Mouse (Mus musculus): ENCODE measurements around the gene Jund.

Jund gene

DNA sequence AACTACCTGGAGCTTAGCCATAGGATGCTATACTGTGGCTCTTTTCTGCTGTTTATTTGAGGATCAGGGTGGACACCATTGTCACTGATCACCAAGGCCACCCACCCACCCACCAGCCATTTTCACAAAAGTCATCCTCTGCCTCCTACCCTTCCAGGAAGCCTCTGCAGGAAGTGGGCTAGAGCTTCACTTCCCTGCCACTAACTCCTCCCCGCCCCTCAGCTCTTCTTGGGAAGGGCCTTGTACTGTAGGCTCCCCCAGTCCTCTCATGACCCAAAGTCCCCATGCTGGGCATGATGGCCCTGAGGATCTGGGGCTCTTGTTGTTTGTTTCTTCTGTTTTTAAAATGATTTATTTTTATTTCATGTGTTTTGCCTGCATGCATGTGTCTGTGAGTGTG is 23.4 kb upstream of the Jund start:
- DNase-seq: no peak

DNA sequence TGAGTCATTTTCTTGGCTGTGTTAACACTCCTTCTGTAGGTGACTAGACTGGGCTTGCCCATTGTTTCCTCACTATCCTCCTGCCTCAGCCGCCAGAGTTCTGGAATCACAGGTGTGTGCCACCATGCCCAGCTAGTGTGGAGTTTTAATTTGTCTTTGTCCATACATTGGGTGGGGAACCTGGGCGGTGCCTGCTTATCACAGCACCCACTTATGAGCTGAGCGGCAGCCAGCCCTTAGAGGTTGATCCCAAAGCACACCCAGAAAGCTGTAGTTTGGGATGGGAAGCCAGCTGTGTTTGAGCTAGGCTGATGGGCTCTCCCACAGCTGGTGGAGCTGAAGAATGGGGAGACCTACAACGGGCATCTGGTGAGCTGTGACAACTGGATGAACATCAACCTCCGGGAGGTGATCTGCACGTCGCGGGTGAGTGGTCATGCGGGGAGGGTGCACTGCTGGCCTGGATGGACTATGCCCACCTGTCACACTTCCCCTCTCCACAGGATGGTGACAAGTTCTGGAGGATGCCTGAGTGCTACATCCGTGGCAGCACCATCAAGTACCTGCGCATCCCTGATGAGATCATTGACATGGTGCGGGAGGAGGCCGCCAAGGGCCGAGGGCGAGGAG is 21.2 kb upstream of the Jund start:
- no peak for DNase-seq

DNA sequence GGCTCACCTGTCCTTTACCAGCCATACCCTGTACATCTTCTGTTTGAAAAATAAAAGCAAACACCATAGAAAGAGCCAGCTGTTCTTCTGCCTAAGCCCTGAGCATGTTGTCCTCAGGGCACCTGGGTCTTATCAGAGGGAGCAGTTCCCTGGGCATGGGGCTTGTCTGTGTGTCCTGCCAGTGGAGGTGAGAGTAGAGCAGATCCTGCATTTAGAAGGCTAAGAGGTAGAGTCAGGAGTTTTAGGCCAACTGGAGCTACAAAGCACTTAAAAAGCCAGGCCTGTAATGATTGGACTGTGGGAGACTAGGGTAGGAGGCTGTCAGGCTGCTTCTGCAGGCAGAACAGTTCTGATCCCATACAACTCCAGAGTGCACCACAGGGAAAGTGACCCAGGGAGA is 20.1 kb upstream of the Jund start:
- no peak for DNase-seq

DNA sequence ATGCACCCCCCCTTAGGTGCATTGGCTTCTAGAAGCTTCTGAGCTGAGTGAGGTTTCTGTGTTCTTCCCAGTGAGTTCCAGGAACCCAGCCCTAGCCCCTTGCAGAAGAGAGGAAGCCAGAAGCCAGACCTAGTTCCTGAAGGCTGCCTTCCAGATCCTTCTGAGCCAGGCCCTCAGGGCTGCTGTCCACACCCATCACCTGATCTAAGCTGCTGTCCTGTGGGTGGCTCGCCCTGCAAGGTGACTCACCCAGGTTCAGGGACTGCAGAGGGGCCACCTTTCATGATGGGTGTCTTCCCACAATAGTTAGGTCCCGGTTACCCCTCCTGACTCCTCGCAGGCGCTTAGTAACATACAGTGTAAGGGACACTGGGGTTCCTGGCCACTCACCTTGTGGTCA is 19.3 kb upstream of the Jund start:
- DNase-seq: no peak

DNA sequence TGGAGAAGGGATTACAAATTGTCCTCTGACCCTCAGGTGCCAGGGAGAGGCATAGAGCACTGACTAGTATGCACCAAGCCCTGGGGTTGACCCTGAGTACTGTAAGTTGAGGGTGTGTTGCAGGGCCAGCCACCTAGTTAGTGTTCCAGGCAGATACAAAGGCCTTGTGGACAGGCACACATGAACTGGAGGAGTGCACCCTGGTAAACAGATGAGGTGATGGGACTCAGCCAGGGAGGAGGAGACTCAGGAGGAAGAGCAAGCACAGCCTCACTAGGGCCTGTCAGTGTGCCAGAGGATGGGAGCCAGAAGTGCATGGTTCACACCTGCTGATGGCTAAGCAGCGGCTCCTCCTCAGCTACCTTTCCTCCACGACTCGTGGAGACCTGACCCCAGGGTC is 18.7 kb upstream of the Jund start:
- DNase-seq: no peak

DNA sequence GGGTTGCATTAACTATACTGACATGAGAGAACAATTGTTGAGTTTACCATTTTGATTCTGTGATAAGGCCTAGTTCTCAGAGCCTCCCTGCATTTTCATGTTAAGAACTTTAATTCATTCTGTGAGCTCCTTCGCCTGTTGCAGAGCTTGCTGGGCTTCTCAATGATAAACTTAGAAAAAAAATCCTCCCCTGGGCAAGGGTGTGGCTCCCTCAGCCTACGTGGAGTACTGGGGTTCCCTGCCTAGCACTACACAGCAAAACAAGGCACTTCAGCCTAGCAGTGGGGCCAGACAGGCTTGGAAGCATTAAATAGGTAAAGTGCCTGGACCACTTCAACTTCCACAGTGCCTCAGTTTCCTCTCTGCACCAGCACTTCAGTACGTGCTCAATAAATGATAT is 17.3 kb upstream of the Jund start:
- DNase-seq: no peak

DNA sequence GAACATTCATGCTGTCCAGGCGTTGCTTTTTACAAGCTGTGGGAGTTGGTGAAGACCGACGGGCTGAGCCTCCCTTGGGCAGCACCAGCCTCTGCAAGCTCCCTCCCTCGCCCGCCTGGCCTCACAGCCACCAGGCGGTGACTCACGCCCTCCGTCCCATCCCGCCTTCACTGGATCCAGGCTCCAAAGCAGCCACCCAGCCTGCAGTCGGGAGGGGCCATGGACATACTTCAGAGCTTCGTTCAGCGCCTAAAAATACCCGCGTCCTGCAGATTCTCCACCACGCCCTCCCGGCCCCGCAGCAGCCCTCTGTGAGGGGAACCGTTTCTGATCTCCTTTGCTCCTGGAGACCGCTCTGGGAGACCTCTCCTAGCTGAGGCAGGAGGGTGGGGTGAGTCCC is 16.6 kb upstream of the Jund start:
- DNase-seq: no peak

DNA sequence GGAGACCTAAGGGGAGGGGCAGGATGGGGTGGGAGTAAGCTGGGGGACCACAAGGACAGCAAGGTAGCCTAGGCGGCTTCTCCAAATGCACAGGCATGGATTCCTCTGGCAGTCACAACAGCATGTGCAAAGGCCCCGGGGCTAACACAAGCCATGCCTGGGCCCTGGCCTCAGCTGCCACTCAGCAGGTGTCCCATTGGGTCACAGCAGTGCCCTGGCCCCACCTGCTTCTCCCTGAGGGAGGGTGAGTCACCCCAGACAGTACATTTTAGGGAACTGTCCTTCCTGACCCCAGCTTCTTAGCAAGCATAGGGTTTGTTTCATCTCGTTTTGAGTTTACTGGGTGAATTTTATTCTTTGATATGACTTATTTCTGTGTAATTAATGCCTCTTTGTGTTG is 16.1 kb upstream of the Jund start:
- DNase-seq: no peak

DNA sequence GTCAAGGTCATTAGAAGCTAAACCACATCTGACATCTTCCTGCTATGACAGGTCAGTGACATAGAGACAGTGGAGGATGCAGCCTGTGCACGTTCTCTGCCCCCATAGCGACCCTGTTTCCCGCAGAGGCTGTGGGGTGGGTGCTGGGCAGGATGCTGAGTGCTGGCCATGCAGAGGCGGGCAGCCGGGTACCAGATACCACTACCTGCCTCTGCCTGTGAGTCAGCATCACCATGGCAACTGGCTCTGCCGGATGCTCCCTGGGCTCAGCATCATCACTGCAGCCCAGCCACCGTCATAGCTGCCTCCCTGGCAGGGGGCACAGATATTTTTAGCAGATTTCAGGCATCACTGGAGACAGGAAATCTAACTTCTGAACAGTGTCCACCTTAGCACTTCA is 14.5 kb upstream of the Jund start:
- DNase-seq: no peak

DNA sequence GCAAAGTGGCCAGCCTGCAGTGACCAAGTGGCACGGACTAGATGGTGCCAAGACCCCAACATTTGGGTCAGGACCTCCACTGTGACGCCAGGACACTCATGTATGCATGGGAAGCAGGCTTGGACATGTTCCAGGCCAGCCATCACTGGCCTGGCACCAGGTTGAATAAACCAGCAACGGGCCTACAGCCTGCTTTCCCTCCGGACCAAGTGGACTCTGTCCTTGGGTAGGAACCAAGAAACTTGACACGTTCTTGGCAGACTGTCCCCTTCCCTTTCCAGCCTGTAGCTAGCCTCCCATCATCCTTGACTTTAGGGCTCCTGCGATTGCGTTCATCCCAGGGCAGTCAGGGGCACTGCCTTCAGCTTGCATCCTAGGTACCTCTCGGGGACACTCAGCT is 11.2 kb upstream of the Jund start:
- DNase-seq: no peak

DNA sequence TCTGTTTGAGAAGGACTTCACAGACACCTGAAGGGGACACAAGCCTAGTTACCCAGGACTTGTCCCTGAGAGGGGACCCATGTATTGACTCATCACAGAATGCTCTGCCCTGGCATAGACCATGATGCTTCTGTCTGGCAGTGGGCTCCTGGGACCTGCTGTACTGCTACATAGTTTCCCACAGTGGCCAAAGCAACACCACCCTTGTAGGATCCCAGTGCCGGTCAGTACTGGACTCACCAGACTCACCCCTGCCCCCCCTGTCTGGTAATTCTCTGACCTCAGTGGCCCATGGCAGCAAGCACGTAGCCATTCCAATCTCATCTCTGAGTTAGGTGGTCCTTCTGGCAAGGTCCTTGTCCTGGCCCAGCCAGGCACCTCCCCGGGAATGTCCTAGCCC is 10.6 kb upstream of the Jund start:
- no peak for DNase-seq

DNA sequence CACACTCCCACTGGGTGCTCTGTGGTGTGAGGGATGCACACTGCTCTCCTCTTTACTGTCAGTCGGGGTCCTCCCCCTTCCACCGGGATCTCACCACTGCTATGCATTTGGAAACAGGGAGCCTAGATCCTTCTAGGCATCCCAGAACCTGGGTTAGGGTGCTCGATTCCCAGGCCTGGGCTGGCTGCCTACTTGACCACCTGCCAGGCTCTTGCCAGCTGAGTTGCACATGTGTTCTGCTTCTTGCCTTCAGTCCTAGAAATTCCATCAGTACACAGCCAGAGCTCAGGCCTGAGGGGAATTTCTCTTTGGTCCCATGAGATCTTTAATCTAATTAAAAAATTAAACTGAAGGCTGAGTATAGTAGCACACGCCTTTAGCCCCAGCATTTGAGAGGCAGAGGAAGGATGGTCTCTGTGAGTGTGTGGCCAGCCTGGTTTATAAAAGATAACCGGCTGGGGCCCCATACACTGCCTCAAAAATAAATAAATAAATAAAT is 8.8 kb upstream of the Jund start:
- no peak for DNase-seq

DNA sequence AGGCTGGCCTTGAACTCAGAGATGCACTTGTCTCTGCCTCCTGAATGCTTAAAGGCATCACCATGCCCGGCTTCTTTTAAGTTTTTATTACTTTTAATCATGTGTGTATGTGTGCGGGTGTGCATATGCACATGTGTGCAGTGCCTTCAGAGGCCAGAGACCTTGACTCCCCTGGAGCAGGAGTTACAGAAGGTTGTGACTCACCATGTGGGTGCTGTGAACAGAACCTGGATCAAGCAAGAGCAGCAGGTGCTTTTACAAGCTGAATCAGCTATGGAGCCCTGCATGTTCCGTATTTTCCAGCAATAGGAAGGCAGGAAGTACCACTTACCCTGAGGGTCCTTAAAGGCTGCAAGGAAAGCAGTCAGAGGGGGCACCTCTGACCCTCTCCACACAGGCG is 7.5 kb upstream of the Jund start:
- no peak for DNase-seq

DNA sequence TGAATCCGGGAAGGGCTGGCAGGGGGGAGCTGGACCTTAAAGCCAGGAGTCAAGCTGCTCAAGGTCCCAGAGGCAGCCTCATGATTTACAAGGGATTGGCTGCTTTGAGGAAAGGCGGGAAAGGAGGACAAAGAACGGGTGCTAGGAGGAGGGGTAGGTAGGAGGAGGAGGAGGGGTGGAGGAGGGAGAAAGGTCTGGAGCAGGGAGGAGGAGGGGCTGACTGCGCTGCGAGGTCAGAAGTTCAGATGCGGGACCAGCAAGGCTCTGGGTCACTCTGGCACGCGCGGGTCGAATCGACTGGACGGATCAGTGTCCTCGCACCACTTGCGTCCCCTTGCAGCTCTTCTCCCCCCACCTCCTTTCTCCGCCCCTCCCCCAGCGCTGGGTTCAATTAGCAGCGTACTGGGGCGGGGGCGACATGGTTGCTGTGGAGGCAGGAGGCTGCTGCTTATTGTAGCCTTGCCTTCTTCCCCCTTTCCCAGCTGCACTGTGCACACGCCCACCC is 7.0 kb upstream of the Jund start:
- no peak for DNase-seq

DNA sequence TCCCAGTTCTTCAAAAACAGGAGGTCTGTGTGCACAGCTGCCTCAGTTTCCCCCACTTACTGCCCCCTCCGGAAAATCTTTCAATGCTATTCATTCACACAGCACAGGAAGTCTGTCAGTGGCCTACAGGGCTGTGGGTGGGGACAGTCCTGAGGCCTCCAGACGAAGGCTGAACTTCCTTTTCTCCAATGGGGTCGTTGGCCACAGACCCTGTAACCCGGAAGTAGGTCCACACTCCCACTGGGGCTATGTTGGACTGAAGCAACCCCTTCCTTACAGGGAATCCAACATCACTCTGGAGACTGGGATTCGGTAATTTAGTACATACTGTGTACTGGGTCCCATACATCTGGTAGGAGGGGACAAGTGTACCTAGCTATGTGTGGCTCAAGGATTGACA is 5.1 kb upstream of the Jund start:
- DNase-seq: no peak

DNA sequence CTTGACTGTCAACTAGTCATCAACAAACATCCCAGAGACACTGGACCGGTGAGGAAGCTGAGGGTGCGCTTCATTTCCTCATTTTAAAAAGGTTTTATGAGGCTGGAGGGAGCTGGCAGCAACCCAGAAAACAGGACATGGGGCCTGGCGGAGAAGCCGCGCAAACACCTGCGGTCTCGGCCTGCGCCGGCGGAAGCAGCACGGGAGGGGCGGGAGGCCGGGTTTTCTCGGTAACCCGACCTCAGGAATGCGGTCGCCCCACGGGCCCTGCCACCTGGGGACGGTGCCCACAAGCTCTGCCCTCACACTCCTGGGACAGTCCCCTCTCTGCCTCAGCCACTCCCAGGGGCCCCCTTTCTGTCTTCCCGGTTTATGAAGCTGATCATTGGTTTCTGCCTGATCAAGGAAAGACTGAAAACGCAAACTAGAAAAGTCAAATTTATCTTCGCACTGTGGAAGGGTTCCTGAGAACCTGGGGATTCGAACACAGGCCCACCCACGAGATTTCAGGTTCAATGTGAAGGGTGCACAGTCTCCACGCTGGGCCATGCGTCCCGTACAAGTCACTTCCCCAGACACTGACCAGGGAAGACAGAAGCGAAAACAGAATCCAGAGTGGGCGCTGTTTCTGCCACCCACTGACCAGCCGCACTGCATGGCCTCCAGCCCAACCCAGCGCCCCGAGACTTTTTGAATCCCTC is 3.3 kb upstream of the Jund start:
- DNase-seq: peak; percentile 60

DNA sequence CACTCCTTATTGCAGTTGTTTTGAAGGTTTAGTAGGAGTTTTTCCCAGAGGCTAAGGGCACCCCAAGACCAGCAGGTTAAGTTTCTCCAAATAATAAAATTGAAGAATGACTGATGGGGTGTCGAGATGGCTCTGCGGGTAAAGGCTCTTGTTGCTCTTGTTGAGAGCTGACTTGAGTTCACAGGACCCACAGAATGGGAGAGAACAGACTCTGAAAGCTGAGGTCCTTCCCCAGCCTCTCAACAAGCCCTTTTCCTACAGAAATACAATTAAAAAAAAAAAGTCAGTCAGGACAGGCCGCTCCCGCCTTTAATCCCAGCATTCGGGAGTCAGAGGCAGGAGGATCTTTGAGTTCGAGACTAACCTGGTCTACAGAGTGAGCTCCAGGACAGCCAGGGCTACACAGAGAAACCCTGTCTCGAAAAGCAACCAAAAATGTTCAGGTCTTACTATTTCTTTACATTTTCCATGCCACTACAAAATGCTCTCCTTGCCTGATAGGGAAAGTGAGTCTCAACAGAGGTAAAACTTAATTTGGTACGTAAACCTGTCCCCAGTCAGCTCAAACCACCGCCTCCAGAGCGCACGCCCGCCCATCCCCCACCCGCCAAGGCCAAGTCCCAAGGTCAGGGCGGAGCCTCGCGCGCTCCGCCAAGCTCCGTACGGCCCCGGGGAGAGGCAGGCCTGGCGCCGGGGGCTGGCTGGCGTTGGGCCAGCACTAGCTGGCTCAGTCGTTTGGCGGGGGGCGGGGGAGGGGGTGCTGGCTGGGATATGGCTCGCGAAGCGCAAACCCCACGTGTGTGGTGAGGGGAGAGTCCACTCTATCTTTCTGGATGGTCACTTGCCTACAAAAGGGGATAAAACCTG is 2.5 kb upstream of the Jund start:
- DNase-seq: peak; percentile 69

DNA sequence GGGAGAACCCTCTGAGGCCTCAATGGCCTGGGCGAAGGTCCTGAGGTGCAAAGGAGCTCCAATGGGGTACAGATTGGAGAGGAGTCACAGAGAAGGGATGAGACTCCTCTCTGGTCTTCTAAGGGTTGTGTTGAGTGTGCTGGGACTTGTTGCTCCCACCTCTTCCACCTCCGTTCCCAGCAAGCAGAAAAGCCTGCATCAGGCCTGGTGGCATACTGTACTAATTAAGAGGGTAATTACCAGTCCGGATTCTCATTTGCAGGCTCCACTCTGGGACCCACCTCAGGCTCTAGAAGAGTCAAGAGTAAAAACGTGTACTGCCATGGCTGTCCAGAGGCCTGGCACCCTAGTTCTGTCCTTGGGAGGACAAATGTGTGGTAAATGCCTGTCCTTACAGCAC is 1.8 kb upstream of the Jund start:
- DNase-seq: no peak

DNA sequence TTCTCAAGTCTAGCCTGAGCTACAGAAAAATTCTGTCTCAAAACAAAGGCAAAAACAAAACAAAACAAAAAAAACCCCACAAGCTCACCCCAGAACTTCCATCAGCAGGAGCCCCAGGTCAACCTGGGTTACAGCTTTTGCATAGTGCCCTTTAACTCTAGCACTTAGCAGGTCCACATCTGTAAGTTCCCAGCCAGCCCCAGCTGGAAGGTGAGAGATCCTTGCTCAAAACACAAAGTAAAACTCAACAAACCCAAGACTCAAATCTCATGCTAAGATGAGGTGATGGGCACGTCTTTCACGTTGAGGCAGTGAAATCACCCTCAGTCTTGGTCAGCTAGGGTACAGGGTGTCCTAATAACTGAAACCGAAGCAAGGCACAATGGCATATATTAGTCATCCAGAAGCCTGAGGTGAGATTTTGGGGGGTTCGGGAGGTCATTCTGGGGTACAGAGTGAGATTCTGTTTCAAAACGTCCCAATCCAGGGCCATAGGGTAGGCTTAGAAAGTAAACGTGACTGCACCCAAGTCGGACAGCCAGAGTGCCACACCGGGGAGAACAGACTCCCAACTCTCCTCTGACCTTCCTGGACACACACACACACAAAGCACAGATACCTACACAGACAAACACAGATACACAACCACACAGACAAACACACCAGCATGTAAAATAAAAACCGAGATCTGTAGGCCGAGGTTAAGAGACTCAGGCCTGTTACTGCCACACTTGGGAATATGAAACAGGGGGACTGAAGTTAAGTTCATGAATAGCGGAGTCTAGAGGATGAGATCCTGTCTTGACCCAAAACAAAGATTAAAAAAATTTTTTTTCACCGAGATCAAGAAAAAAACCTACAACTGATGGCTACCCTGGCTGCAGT is 1.1 kb upstream of the Jund start:
- no peak for DNase-seq

DNA sequence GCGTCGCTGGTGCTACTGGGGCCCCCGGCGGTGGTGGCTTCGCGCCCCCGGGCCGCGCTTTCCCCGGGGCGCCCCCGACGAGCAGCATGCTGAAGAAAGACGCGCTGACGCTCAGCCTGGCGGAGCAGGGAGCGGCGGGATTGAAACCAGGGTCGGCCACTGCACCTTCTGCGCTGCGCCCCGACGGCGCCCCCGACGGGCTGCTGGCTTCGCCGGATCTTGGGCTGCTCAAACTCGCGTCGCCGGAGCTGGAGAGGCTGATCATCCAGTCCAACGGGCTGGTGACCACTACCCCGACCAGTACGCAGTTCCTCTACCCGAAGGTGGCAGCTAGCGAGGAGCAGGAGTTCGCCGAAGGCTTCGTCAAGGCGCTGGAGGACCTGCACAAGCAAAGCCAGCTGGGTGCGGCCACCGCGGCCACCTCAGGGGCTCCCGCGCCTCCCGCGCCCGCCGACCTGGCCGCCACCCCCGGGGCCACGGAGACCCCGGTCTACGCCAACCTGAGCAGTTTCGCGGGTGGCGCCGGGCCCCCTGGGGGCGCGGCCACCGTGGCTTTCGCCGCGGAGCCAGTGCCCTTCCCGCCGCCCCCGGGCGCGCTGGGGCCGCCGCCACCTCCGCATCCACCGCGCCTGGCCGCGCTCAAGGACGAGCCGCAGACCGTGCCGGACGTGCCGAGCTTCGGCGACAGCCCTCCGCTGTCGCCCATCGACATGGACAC is 526 bp downstream of the Jund start:
- DNase-seq: peak; percentile 74

DNA sequence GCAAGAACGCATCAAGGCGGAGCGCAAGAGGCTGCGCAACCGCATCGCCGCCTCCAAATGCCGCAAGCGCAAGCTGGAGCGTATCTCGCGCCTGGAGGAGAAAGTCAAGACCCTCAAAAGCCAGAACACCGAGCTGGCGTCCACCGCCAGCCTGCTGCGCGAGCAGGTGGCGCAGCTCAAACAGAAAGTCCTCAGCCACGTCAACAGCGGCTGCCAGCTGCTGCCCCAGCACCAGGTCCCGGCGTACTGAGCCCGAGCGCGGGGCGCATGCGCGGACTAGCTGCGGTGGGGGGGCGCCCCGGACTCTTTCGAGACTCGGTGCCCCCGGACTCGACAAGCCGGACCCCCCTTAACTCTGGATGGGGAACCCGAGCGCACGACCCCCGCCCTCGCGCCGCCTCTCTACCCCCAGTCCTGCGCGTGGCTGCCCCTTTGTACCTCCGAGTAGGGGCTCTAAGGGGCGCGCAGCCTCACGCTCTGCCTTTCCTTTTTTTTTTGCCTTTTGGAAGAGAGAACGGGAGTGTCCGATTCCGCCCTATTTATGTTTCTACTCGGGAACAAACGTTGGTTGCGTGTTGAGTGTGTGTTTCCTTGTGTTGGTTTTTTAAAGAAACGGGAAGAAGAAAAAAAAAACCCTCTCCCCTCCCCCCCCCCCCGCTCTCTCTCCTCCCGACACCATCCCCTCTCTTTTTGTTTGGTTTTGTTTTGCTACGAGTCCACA is 1.2 kb downstream of the Jund start:
- DNase-seq: peak; percentile 87

Measured in cerebellum, adult 8-10 months (tissue).